ENCODE assay signal across 8 mouse cellular contexts in the genomic region with DNA sequence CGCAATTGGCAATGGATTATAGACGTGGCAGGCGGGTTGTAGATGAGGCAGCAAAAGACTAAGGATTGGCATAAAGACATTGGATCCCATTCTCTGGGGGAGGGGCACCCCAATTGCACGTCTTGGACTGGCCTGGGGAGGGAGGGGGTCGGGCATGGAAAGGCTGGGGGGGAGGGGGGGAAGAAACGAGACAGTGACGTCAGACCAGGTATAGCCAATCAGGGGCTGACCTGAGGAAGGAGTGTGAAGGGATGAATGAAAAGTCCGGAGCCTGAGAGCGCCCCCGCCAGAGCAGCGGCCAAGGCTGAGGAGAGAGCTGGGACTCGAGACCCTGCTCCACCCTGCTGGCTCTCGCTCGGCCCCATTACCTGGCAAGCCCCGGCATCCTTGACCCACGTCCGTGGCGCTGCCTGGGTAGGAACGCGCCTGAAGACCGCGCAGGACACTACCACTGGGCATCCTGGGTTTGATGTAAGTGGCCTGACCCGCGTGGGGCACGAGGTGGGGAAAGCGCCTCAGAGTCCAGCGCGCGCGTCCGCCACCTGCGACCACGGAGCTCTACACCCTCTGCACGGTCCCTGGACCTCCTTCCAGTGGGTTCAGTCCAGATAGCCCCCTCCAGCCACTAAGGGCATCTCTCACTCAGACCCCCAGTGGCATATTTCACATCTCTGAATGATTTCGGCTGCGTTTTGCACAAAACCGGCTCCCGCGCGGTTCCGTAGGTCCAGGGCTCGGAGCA. TPM values are rescaled to one million over a fixed set of nuclear protein-coding genes. Genes with fewer than 3 reads are reported as not detected.
DNase-seq lines count a peak whose midpoint lies in the region; ATAC-seq and TF ChIP-seq lines count a peak whose summit lies in the region.

No protein-coding gene starts in this region.

- intact Hi-C loops in gastrocnemius, adult 2 months (cut with DNase I) = no loop called here

- peak overlapping the region; percentile 67 for H3K4me3 ChIP-seq in gastrocnemius, adult 2 months
- H3K4me3 ChIP-seq in ES-E14 (ENCODE audit: insufficient read depth in 1 of 2, low read depth in 1 of 2, low read length in 2 of 2, poor library complexity in 1 of 2, severe bottlenecking in 1 of 2) = peak overlapping the region; percentile 65 to 69
- peak overlapping the region; percentile 26 for H3K4me3 ChIP-seq in embryonic facial prominence, embryonic 14.5 days (ENCODE audit: low read depth, low read length)

- in situ Hi-C loops in ES-E14 (cut with MboI; ENCODE audit: low sequenced_read_pairs in 2 of 2, unreplicated experiment in 2 of 2) = no loop called here

- peaks cover 96% of the 10 kb centered on the region for H3K27me3 ChIP-seq in embryonic facial prominence, embryonic 14.5 days (replicated peaks; ENCODE audit: control insufficient read depth, insufficient read depth, low read length)

- 1% methylated on average over 39 of the region's 42 CpGs for WGBS in embryonic facial prominence, embryonic 14.5 days

- no peak overlapping the region for H3K27ac ChIP-seq in gastrocnemius, adult 2 months
- no peak overlapping the region for H3K27ac ChIP-seq in ES-E14 (ENCODE audit: insufficient read depth, low read depth, low read length, poor library complexity, severe bottlenecking)
- no peak overlapping the region for H3K27ac ChIP-seq in embryonic facial prominence, embryonic 14.5 days (replicated peaks; ENCODE audit: low read depth, low read length)

- no peaks in the 10 kb centered on the region for H3K36me3 ChIP-seq in ES-E14 (ENCODE audit: control insufficient read depth, insufficient read depth, low read length, poor library complexity, severe bottlenecking)
- no peaks in the 10 kb centered on the region for H3K36me3 ChIP-seq in embryonic facial prominence, embryonic 14.5 days (ENCODE audit: control insufficient read depth, insufficient read depth, low read length)

- peak; percentile 12; the same call in 1 of the 2 replicates for ATAC-seq in embryonic facial prominence, embryonic 14.5 days (ENCODE audit: low read depth)
- ATAC-seq in megakaryocyte progenitor cell, adult 5-6 weeks (replicated peaks; ENCODE audit: poor library complexity) = no peak

- no peaks in the 10 kb centered on the region for H3K9me3 ChIP-seq in ES-E14 (ENCODE audit: control insufficient read depth, insufficient read depth, low read depth, low read length)
- H3K9me3 ChIP-seq in embryonic facial prominence, embryonic 14.5 days (ENCODE audit: control insufficient read depth, low read length) = no peaks in the 10 kb centered on the region

- TF ChIP-seq CTCF in gastrocnemius, adult 2 months (IDR thresholded peaks at IDR 0.05) = no peak

- DNase-seq in gastrocnemius, adult 2 months = no peak
- DNase-seq in gastrocnemius, postnatal 4 days (ENCODE audit: low spot score in 2 of 2) = no peak
- DNase-seq in ES-E14 (ENCODE audit: low read depth, low spot score) = no peak
- DNase-seq in embryonic facial prominence, embryonic 14.5 days (ENCODE audit: low spot score) = no peak
- DNase-seq in layer of hippocampus, postnatal 10 days (ENCODE audit: low spot score in 2 of 2) = peak; percentile 78 to 87
- DNase-seq in right cerebral cortex, adult 18-20 months = peak; percentile 83
- no peak for DNase-seq in kidney, postnatal 25 days

- H3K9ac ChIP-seq in ES-E14 (ENCODE audit: insufficient read depth, low read depth, low read length, poor library complexity, severe bottlenecking) = peak overlapping the region; percentile 36
- H3K9ac ChIP-seq in embryonic facial prominence, embryonic 14.5 days (ENCODE audit: low read depth, low read length) = 0 out of 2 replicates have a peak overlapping the region, but pooled peaks have one; percentile 19

- peak overlapping the region; percentile 35; the same call in 1 of the 2 replicates for H3K4me2 ChIP-seq in embryonic facial prominence, embryonic 14.5 days (ENCODE audit: low read depth, low read length)

- peaks cover 0 to 4% of the 10 kb centered on the region in 2 experiments; a peak in 1 of 4 replicates for H3K4me1 ChIP-seq in ES-E14 (ENCODE audit: control insufficient read depth in 2 of 2, insufficient read depth in 2 of 2, low read length in 2 of 2, poor library complexity in 1 of 2)
- H3K4me1 ChIP-seq in embryonic facial prominence, embryonic 14.5 days (ENCODE audit: control insufficient read depth, insufficient read depth, low read length) = 0 out of 2 replicates have a peak, but pooled peaks cover 9% of the 10 kb centered on the region

TF ChIP-seq in ES-E14, 5 proteins besides CTCF, POLR2A, EP300 and RAD21:
- TF ChIP-seq CHD2 (IDR thresholded peaks at IDR 0.05; ENCODE audit: low read depth, low read length) (no peak), ZNF384 (IDR thresholded peaks at IDR 0.05; ENCODE audit: low read depth, low read length) (no peak), HCFC1 (IDR thresholded peaks at IDR 0.05; ENCODE audit: borderline replicate concordance, insufficient read depth, low read length) (no peak), MAFK (IDR thresholded peaks at IDR 0.05; ENCODE audit: insufficient read depth, low read depth, low read length) (no peak), ZC3H11A (IDR thresholded peaks at IDR 0.05; ENCODE audit: borderline replicate concordance, low read depth, low read length) (no peak)

RNA-seq across cellular contexts. Expression of a gene that starts 40.1 kb away (rescaled TPM):
- total RNA-seq in gastrocnemius, adult 2 months (2021) = not detected
- under 1 TPM in 1 of 2 experiments, not detected in 1; 0.16 TPM for total RNA-seq in gastrocnemius, postnatal 4 days (2021)
- total RNA-seq in ES-E14 (2012; rRNA removed) = 3.4 and 4.6 TPM in 2 replicates
- polyA plus RNA-seq in embryonic facial prominence, embryonic 14.5 days (2014; fragmentation: Nextera tagmentation; extraction: Ambion mirVana) = 4.1 and 7.6 TPM in 2 replicates
- total RNA-seq in layer of hippocampus, postnatal 10 days (2021) = under 1 TPM in 1 of 2 experiments, not detected in 1; 0.25 TPM
- total RNA-seq in megakaryocyte progenitor cell, adult 5-6 weeks (2015) = not detected in 2 replicates
- total RNA-seq in megakaryocyte progenitor cell, adult 5-6 weeks (2017) = 0.14 TPM in 1 of 2 replicates, not detected in the other

Comparison
In these comparisons a context has a peak if more than half of its experiments do, and no peak if none do; other contexts are left out.
1. DNase-seq: peak in layer of hippocampus, postnatal 10 days (2 of 2) and right cerebral cortex, adult 18-20 months (single experiment); none in gastrocnemius, adult 2 months (single experiment), gastrocnemius, postnatal 4 days (0 of 2), ES-E14 (single experiment), embryonic facial prominence, embryonic 14.5 days (single experiment) and kidney, postnatal 25 days (0 of 2).
2. Peak in every context shown above with its lines, with median percentiles within 50 percentile points of each other: H3K4me3 ChIP-seq.